Mouse (Mus musculus) megakaryocyte, embryonic 14.5 days (primary cell): ENCODE data around the gene Utf1.

Experiments
- FLI1 ChIP-seq: IDR thresholded peaks from 2 replicates; pipeline ENCODE4 v1.6.1; 2012; ENCODE audit warnings: low read length, inconsistent platforms, mixed read lengths
- GATA1 ChIP-seq: IDR thresholded peaks from 3 replicates; pipeline ENCODE4 v1.6.1; 2012; ENCODE audit warnings: mixed read lengths, low read length, inconsistent platforms, borderline replicate concordance

- no peak for TF ChIP-seq GATA1
- no peak for TF ChIP-seq FLI1
Measured at GRCm38 (mm10) chr7:139994676-139995075, 51.1 kb downstream of the Utf1 start.
